Comparison of ENCODE assay signal across 10 mouse cellular contexts in the genomic region with DNA sequence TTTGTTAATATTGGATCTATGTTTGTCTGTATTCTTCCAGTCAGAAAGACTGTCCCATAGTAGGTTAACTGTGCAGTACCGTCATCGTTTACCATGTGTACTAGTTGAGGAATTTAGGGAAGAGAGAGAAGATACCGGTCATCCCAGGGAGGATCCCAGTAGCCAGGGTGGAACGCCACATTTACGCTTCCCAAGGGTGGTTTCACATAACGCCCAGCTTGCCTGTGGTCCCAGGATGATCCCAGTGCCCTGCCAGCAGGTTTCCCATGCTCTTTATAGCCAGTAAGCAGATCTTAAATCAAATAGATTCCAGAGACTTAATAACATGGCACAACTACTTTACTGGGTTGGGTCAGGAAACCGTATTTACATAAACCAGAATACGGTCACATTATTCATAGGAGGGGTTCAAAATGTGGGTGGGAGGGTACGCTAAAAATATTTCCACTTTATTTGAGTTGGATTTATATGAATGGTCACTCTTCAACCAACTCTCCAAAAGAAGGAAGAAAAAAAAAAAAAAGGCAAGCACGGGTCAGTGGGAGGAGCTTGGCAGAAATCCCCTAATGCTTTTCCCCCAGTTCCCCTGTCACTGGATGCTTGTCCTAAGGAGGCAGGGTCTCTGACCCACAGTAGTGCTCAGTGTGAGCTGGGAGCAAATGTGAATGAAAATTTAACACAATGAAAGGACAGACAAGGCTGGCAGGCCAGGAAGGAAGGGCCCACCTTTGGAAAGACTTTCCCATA. TPM values are rescaled to one million over a fixed set of nuclear protein-coding genes. Genes with fewer than 3 reads are reported as not detected.
DNase-seq lines count a peak whose midpoint lies in the region; ATAC-seq and TF ChIP-seq lines count a peak whose summit lies in the region.
"Had no signal": no experiment of that assay in that cellular context is flagged by ENCODE, and none has a peak within 500 bp of the region (broad histone marks: within the 10 kb centered on the region; RNA-seq: fewer than 3 reads in every experiment).

No protein-coding gene starts in this region.

- H3K9me3 ChIP-seq in kidney, postnatal 0 days (replicated peaks; ENCODE audit: low read length), result no peaks in the 10 kb centered on the region
- H3K9me3 ChIP-seq in embryonic facial prominence, embryonic 12.5 days, result no peaks in the 10 kb centered on the region
- H3K9me3 ChIP-seq: forebrain, embryonic 10.5 days had no signal

- WGBS in kidney, postnatal 0 days, result 23% methylated on average over 10 of the region's 10 CpGs
- WGBS in embryonic facial prominence, embryonic 12.5 days, result 73% methylated on average over 10 of the region's 10 CpGs

- intact Hi-C loops in heart, postnatal 14 days (cut with DNase I), result loop anchor here (5.0 kb wide), 2 partner anchors 39 to 59 kb away; no protein-coding TSS in a partner anchor

- H3K27me3 ChIP-seq in kidney, postnatal 0 days (ENCODE audit: insufficient read depth, low read length), result no peaks in the 10 kb centered on the region
- H3K27me3 ChIP-seq in embryonic facial prominence, embryonic 12.5 days, result no peaks in the 10 kb centered on the region

- no peak overlapping the region for H3K27ac ChIP-seq in kidney, postnatal 0 days
- H3K27ac ChIP-seq in embryonic facial prominence, embryonic 12.5 days, result no peak overlapping the region
- H3K27ac ChIP-seq: forebrain, embryonic 10.5 days had no signal

- no peak overlapping the region for H3K9ac ChIP-seq in kidney, postnatal 0 days (ENCODE audit: low read depth, low read length)
- H3K9ac ChIP-seq in embryonic facial prominence, embryonic 12.5 days, result no peak overlapping the region

- ATAC-seq in kidney, postnatal 0 days (replicated peaks; ENCODE audit: low FRiP score, low read depth), result no peak
- no peak for ATAC-seq in embryonic facial prominence, embryonic 12.5 days (ENCODE audit: insufficient number of reproducible peaks, insufficient read depth, low FRiP score, low TSS enrichment)

- H3K4me3 ChIP-seq in kidney, postnatal 0 days (replicated peaks; ENCODE audit: low read depth, low read length), result peak overlapping the region; percentile 32
- 0 out of 2 replicates have a peak overlapping the region, but pooled peaks have one; percentile 13 for H3K4me3 ChIP-seq in embryonic facial prominence, embryonic 12.5 days
- H3K4me3 ChIP-seq: forebrain, embryonic 10.5 days had no signal

- H3K4me1 ChIP-seq in kidney, postnatal 0 days (replicated peaks; ENCODE audit: insufficient read depth, low read length), result peaks cover 10% of the 10 kb centered on the region; the same call in 1 of the 2 replicates
- peaks cover 27% of the 10 kb centered on the region for H3K4me1 ChIP-seq in embryonic facial prominence, embryonic 12.5 days

- DNase-seq in kidney, postnatal 0 days (ENCODE audit: low spot score), result peak; percentile 50
- DNase-seq in kidney, postnatal 36 days, result no peak
- DNase-seq in heart, postnatal 14 days, result peak; percentile 30 to 44
- peak; percentile 65 for DNase-seq in lung, postnatal 10 days
- DNase-seq in cerebellum, adult 9-10 months, result no peak
- no peak for DNase-seq in right cerebral cortex, postnatal 10 days (ENCODE audit: low spot score in 2 of 2)
- DNase-seq in retina, postnatal 1 day, result no peak

- H3K4me2 ChIP-seq in kidney, postnatal 0 days (ENCODE audit: low read length), result peak overlapping the region; percentile 83
- peak overlapping the region; percentile 44 for H3K4me2 ChIP-seq in embryonic facial prominence, embryonic 12.5 days (replicated peaks)

- no peak for TF ChIP-seq CTCF in kidney, postnatal 0 days (IDR thresholded peaks at IDR 0.05; ENCODE audit: low read depth)

- no peaks in the 10 kb centered on the region for H3K36me3 ChIP-seq in kidney, postnatal 0 days (ENCODE audit: insufficient read depth, low read length)
- H3K36me3 ChIP-seq in embryonic facial prominence, embryonic 12.5 days, result no peaks in the 10 kb centered on the region
- H3K36me3 ChIP-seq: forebrain, embryonic 10.5 days had no signal

RNA-seq across cellular contexts. Expression of gene Lama4, which starts 3.2 kb away (rescaled TPM):
- 46.0 and 46.3 TPM in 2 replicates for polyA plus RNA-seq in kidney, postnatal 0 days (2015; fragmentation: Nextera tagmentation; extraction: Ambion mirVana)
- 52.9 and 53.6 TPM in 2 replicates for polyA plus RNA-seq in embryonic facial prominence, embryonic 12.5 days (2016; fragmentation: Nextera tagmentation; extraction: Ambion mirVana)
- total RNA-seq in heart, postnatal 14 days (2021), result 100 to 1,000 TPM; 123 to 133 TPM
- total RNA-seq: megakaryocyte-erythroid progenitor cell, adult 5-6 weeks had no signal

Comparison
In these comparisons a context has a peak if more than half of its experiments do, and no peak if none do; other contexts are left out.
1. DNase-seq: peak in kidney, postnatal 0 days (single experiment), heart, postnatal 14 days (2 of 2) and lung, postnatal 10 days (single experiment); none in kidney, postnatal 36 days (0 of 2), cerebellum, adult 9-10 months (single experiment), right cerebral cortex, postnatal 10 days (0 of 2) and retina, postnatal 1 day (single experiment).